ENCODE assay signal across 26 mouse cellular contexts in the genomic region with DNA sequence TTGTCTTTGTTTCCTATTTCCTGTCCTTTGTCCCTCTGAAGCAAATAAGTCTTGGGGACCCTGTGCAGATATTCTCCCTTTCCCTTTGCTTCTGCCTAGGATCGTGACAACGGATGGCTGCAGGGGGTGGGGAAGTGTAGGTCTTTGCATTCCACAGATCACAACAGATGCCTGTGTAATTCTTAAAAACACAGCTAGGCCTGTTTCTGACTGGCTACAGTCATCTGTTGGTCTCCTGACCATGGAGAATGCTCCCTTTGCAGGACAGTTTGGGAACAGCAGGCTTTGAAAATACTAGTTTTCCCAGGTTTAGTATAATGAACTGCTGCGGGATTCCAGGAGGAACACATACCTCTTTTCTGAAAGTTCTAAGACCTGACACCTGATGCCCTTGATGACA. TPM values are rescaled to one million over a fixed set of nuclear protein-coding genes. Genes with fewer than 3 reads are reported as not detected.
A peak's percentile ranks its signal among the peaks of the same experiment; 100 is the strongest.
DNase-seq lines count a peak whose midpoint lies in the region; ATAC-seq and TF ChIP-seq lines count a peak whose summit lies in the region.
"Had no signal": no experiment of that assay in that cellular context is flagged by ENCODE, and none has a peak within 500 bp of the region (broad histone marks: within the 10 kb centered on the region; RNA-seq: fewer than 3 reads in every experiment).

No protein-coding gene starts in this region.

- no peak for ATAC-seq in hindbrain, postnatal 0 days
- ATAC-seq in hindbrain, embryonic 14.5 days (ENCODE audit: low FRiP score), result no peak
- ATAC-seq: CD4-positive, CD25-positive, alpha-beta regulatory T cell, adult 4 months; forebrain, embryonic 13.5 days had no signal

- no peak overlapping the region for H3K4me3 ChIP-seq in hindbrain, postnatal 0 days (ENCODE audit: low read length)
- no peak overlapping the region for H3K4me3 ChIP-seq in hindbrain, embryonic 14.5 days (replicated peaks; ENCODE audit: low read length)
- no peak overlapping the region for H3K4me3 ChIP-seq in ES-E14 (ENCODE audit: insufficient read depth in 1 of 2, low read depth in 1 of 2, low read length in 2 of 2, poor library complexity in 1 of 2, severe bottlenecking in 1 of 2)
- H3K4me3 ChIP-seq: embryonic facial prominence, embryonic 13.5 days; forebrain, embryonic 13.5 days; heart, adult 2 months; heart, embryonic 15.5 days; hindbrain, embryonic 12.5 days; intestine, embryonic 15.5 days had no signal

- no peaks in the 10 kb centered on the region for H3K27me3 ChIP-seq in hindbrain, postnatal 0 days (ENCODE audit: insufficient read depth, low read length)
- H3K27me3 ChIP-seq in hindbrain, embryonic 14.5 days (ENCODE audit: control insufficient read depth, insufficient read depth, low read length), result no peaks in the 10 kb centered on the region
- H3K27me3 ChIP-seq: embryonic facial prominence, embryonic 13.5 days; forebrain, embryonic 13.5 days; heart, embryonic 15.5 days; hindbrain, embryonic 12.5 days; intestine, embryonic 15.5 days had no signal

- peak; percentile 30; the same call in 1 of the 2 replicates for TF ChIP-seq CTCF in hindbrain, postnatal 0 days (IDR thresholded peaks at IDR 0.05; ENCODE audit: low read depth)

- in situ Hi-C loops in ES-E14 (cut with MboI; ENCODE audit: low sequenced_read_pairs in 2 of 2, unreplicated experiment in 2 of 2), result no loop called here

- H3K9me3 ChIP-seq in hindbrain, postnatal 0 days (ENCODE audit: low read length), result no peaks in the 10 kb centered on the region
- H3K9me3 ChIP-seq in hindbrain, embryonic 14.5 days (ENCODE audit: control insufficient read depth, low read length), result no peaks in the 10 kb centered on the region
- H3K9me3 ChIP-seq in ES-E14 (ENCODE audit: control insufficient read depth, insufficient read depth, low read depth, low read length), result no peaks in the 10 kb centered on the region
- H3K9me3 ChIP-seq: embryonic facial prominence, embryonic 13.5 days; forebrain, embryonic 13.5 days; heart, embryonic 15.5 days; hindbrain, embryonic 12.5 days; intestine, embryonic 15.5 days had no signal

- 52% methylated on average over 3 of the region's 3 CpGs for WGBS in hindbrain, postnatal 0 days
- 57% methylated on average over 3 of the region's 3 CpGs for WGBS in hindbrain, embryonic 14.5 days

- no peak overlapping the region for H3K4me2 ChIP-seq in hindbrain, postnatal 0 days (ENCODE audit: low read depth, low read length)
- H3K4me2 ChIP-seq in hindbrain, embryonic 14.5 days (replicated peaks), result no peak overlapping the region
- H3K4me2 ChIP-seq: embryonic facial prominence, embryonic 13.5 days; forebrain, embryonic 13.5 days; heart, embryonic 11.5 days; heart, embryonic 15.5 days; hindbrain, embryonic 12.5 days; intestine, embryonic 15.5 days had no signal

- peak; percentile 4 for DNase-seq in hindbrain, postnatal 0 days (ENCODE audit: low spot score)
- no peak for DNase-seq in hindbrain, embryonic 14.5 days (ENCODE audit: low spot score)
- peak; percentile 3 for DNase-seq in retina, embryonic 14.5 days (ENCODE audit: low spot score)
- no peak for DNase-seq in retina, postnatal 1 day
- DNase-seq in ES-E14 (ENCODE audit: low read depth, low spot score), result peak; percentile 1
- DNase-seq in cerebellum, adult 9-11 months, result no peak
- no peak for DNase-seq in c-Kit-positive CD71-positive TER-119-positive erythroid progenitor cells, embryonic 14.5 days (ENCODE audit: low spot score)
- DNase-seq: adrenal gland, postnatal 10 days; B cell, adult 2 months; cerebellum, adult 11-12 months; cerebellum, adult 9-10 months; cerebellum, postnatal 36 days; gastrocnemius, postnatal 36 days; heart, adult 2 months; heart, postnatal 14 days; kidney, adult 18-20 months had no signal

- H3K9ac ChIP-seq in hindbrain, postnatal 0 days (replicated peaks; ENCODE audit: low read length), result no peak overlapping the region
- no peak overlapping the region for H3K9ac ChIP-seq in hindbrain, embryonic 14.5 days
- no peak overlapping the region for H3K9ac ChIP-seq in ES-E14 (ENCODE audit: insufficient read depth, low read depth, low read length, poor library complexity, severe bottlenecking)
- H3K9ac ChIP-seq: embryonic facial prominence, embryonic 13.5 days; forebrain, embryonic 13.5 days; heart, embryonic 15.5 days; hindbrain, embryonic 12.5 days; intestine, embryonic 15.5 days had no signal

- H3K4me1 ChIP-seq in hindbrain, postnatal 0 days (ENCODE audit: insufficient read depth, low read length), result no peaks in the 10 kb centered on the region
- H3K4me1 ChIP-seq in hindbrain, embryonic 14.5 days (replicated peaks; ENCODE audit: control insufficient read depth, insufficient read depth, low read length), result no peaks in the 10 kb centered on the region
- peaks cover 5 to 6% of the 10 kb centered on the region in 2 experiments; a peak in 2 of 4 replicates for H3K4me1 ChIP-seq in ES-E14 (ENCODE audit: control insufficient read depth in 2 of 2, insufficient read depth in 2 of 2, low read length in 2 of 2, poor library complexity in 1 of 2)
- H3K4me1 ChIP-seq: hindbrain, embryonic 12.5 days had no signal

- H3K27ac ChIP-seq in hindbrain, postnatal 0 days, result no peak overlapping the region
- no peak overlapping the region for H3K27ac ChIP-seq in hindbrain, embryonic 14.5 days
- H3K27ac ChIP-seq in ES-E14 (ENCODE audit: insufficient read depth, low read depth, low read length, poor library complexity, severe bottlenecking), result no peak overlapping the region
- H3K27ac ChIP-seq: embryonic facial prominence, embryonic 13.5 days; forebrain, embryonic 13.5 days; heart, adult 2 months; heart, embryonic 15.5 days; hindbrain, embryonic 12.5 days; intestine, embryonic 15.5 days had no signal

- H3K36me3 ChIP-seq in hindbrain, postnatal 0 days (ENCODE audit: insufficient read depth, low read length), result no peaks in the 10 kb centered on the region
- H3K36me3 ChIP-seq in hindbrain, embryonic 14.5 days (replicated peaks; ENCODE audit: control insufficient read depth, insufficient read depth), result no peaks in the 10 kb centered on the region
- no peaks in the 10 kb centered on the region for H3K36me3 ChIP-seq in ES-E14 (ENCODE audit: control insufficient read depth, insufficient read depth, low read length, poor library complexity, severe bottlenecking)
- H3K36me3 ChIP-seq: embryonic facial prominence, embryonic 13.5 days; heart, embryonic 15.5 days; hindbrain, embryonic 12.5 days; intestine, embryonic 15.5 days had no signal

TF ChIP-seq in ES-E14, 5 proteins besides CTCF, POLR2A, EP300 and RAD21:
- TF ChIP-seq ZC3H11A (IDR thresholded peaks at IDR 0.05; ENCODE audit: borderline replicate concordance, low read depth, low read length) (no peak), HCFC1 (IDR thresholded peaks at IDR 0.05; ENCODE audit: borderline replicate concordance, insufficient read depth, low read length) (no peak), ZNF384 (IDR thresholded peaks at IDR 0.05; ENCODE audit: low read depth, low read length) (no peak), MAFK (IDR thresholded peaks at IDR 0.05; ENCODE audit: insufficient read depth, low read depth, low read length) (no peak), CHD2 (IDR thresholded peaks at IDR 0.05; ENCODE audit: low read depth, low read length) (no peak)

RNA-seq across cellular contexts. Expression of a gene that starts 15.2 kb away (rescaled TPM):
- total RNA-seq in hindbrain, postnatal 0 days (2014; rRNA removed), result not detected in 2 replicates
- polyA plus RNA-seq in hindbrain, postnatal 0 days (2015; fragmentation: Nextera tagmentation; extraction: Ambion mirVana), result 0.53 and 0.97 TPM in 2 replicates
- polyA plus RNA-seq in hindbrain, embryonic 14.5 days (2014; fragmentation: Nextera tagmentation; extraction: Ambion mirVana), result 0.37 and 0.60 TPM in 2 replicates
- total RNA-seq in ES-E14 (2012; rRNA removed), result 0.63 and 0.71 TPM in 2 replicates
- total RNA-seq: adrenal gland, postnatal 10 days; adrenal gland, postnatal 4 days; gastrocnemius, adult 8-10 months; gastrocnemius, postnatal 36 days; heart, adult 2 months; heart, postnatal 14 days had no signal
- polyA plus RNA-seq: brain, embryonic 14.5 days; CD4-positive, CD25-positive, alpha-beta regulatory T cell, adult 4 months; embryonic facial prominence, embryonic 13.5 days; forebrain, embryonic 13.5 days; heart, adult 2 months; heart, embryonic 11.5 days; heart, embryonic 15.5 days; hindbrain, embryonic 12.5 days; intestine, embryonic 15.5 days had no signal

RNA-seq across cellular contexts. Expression of a gene that starts 22.4 kb away (rescaled TPM):
- total RNA-seq in hindbrain, postnatal 0 days (2014; rRNA removed), result 0.22 TPM in 1 of 2 replicates, not detected in the other
- 0.09 TPM in 1 of 2 replicates, not detected in the other for polyA plus RNA-seq in hindbrain, postnatal 0 days (2015; fragmentation: Nextera tagmentation; extraction: Ambion mirVana)
- not detected in 2 replicates for polyA plus RNA-seq in hindbrain, embryonic 14.5 days (2014; fragmentation: Nextera tagmentation; extraction: Ambion mirVana)
- total RNA-seq in ES-E14 (2012; rRNA removed), result 0.21 and 0.36 TPM in 2 replicates
- total RNA-seq: adrenal gland, postnatal 10 days; adrenal gland, postnatal 4 days; gastrocnemius, adult 8-10 months; gastrocnemius, postnatal 36 days; heart, adult 2 months; heart, postnatal 14 days had no signal
- polyA plus RNA-seq: CD4-positive, CD25-positive, alpha-beta regulatory T cell, adult 4 months; embryonic facial prominence, embryonic 13.5 days; forebrain, embryonic 13.5 days; heart, adult 2 months; heart, embryonic 11.5 days; heart, embryonic 15.5 days; hindbrain, embryonic 12.5 days had no signal

RNA-seq across cellular contexts. Expression of a gene that starts 49.1 kb away (rescaled TPM):
- total RNA-seq in hindbrain, postnatal 0 days (2014; rRNA removed), result 9.5 and 11.9 TPM in 2 replicates
- polyA plus RNA-seq in hindbrain, postnatal 0 days (2015; fragmentation: Nextera tagmentation; extraction: Ambion mirVana), result 4.8 and 5.5 TPM in 2 replicates
- polyA plus RNA-seq in hindbrain, embryonic 14.5 days (2014; fragmentation: Nextera tagmentation; extraction: Ambion mirVana), result 2.2 and 2.5 TPM in 2 replicates
- total RNA-seq in ES-E14 (2012; rRNA removed), result 0.11 and 0.31 TPM in 2 replicates
- total RNA-seq: gastrocnemius, postnatal 36 days; heart, adult 2 months; heart, postnatal 14 days had no signal
- polyA plus RNA-seq: CD4-positive, CD25-positive, alpha-beta regulatory T cell, adult 4 months; heart, embryonic 15.5 days had no signal

Comparison
In these comparisons a context has a peak if more than half of its experiments do, and no peak if none do; other contexts are left out.
1. DNase-seq: peak in hindbrain, postnatal 0 days (single experiment), retina, embryonic 14.5 days (single experiment) and ES-E14 (single experiment); none in hindbrain, embryonic 14.5 days (single experiment), retina, postnatal 1 day (single experiment), cerebellum, adult 9-11 months (single experiment) and c-Kit-positive CD71-positive TER-119-positive erythroid progenitor cells, embryonic 14.5 days (single experiment).